Mouse (Mus musculus) heart, adult 8-10 months (tissue): ENCODE measurements at regions not wholly inside any gene's neighbourhood (a gene's known extent, or its start where the extent isn't known, plus 50 kb on each side); places are given as distances from the start of the nearest gene placed in this dataset.

Source experiments
- DNase-seq: peaks from one replicate; pipeline ENCODE4 v3.0.0; 2022; ENCODE audit warnings: low spot score

DNA sequence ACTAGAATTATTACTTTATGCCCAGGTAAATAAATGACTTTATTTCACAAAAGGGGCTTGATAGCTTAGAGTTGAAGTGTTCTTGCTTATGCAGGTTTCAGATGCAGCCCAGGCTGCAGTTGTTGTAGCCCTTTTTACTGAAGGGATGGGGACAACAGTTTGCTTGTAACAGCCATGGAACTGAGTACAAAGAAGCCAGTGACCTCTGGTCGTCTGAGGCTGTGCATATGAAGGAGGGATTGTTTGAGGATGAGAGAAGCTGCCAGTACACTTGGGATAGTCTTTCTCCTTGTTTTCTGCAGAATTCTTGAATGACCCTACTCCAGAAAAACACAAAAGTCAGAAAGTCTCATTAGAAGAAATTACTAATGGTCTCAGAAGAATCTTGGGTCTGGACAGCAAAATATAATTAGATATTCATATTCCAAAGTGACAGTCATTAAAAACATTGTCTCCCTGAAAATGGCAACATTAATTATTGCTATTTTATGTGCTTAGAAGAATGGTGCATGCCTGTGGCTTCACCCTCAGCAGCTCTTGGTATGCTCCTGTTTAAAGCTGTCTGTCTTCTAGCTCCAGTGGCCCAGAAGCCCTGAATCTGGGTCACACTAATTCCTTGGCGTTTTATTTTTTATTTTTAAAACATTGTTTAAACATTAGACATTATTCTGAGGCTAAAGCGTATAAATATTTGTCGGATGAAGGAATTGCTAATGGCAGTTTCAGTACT lies 61.9 kb upstream of the Arhgap32 start:
- DNase-seq: no peak

- DNase-seq: no peak
Measured at GRCm38 (mm10) chr9:32057427-32058115, 58.4 kb upstream of the Arhgap32 start.

DNA sequence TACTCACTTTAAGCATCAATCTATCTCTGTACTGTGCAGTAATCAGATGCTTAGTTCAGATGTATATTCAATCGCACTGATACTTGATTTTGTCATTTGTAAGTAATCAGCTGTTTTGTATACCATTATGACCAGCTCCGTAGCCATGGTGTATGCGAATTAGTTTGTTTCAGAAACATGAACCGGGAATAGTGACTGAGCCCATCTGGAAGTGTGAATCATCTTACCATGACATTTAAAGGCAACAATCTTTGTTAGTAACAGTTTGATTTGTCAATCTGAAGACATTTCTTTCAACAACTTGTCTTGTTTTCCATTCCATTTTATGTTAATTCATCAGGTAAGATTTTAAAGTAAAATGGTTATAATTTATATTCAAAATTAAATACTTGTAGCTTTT lies 53.2 kb upstream of the Arhgap32 start:
- DNase-seq: no peak

GRCm38 (mm10) chr9:32063541-32063940 lies 52.4 kb upstream of the Arhgap32 start:
- DNase-seq: no peak

DNA sequence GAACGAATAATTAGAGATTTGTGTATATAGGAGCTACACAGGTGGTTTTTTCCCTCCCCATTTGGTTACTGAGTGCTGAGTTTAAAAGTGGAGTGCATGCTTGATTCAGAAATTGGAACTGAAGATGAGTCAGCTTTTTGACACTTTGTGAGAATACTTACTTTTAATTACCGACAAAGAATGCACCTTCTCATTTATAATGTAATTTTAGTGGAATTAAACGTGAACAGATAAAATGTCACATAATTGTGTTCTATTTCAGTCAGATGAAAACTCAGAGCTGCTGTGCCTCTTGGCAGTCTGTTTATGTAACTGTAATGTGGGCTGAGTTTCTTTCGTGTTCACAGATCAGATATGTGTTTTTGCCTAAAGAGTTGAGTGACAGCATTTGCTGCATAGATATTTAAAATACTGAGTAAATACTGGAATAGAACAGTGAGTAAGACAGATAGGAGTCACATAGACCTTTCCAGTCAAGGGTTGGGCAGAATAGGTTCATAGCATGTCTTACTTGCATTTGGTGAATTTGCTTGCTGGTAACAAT lies 51.9 kb upstream of the Arhgap32 start:
- DNase-seq: no peak
